Mouse (Mus musculus) heart, adult 2 months (tissue): ENCODE results near the gene Olfr328.

ENCODE experiments used
- CTCF ChIP-seq: fragments of 200-600 bp; IDR thresholded peaks from 2 replicates; pipeline ENCODE4 v1.8.1; 2022; ENCODE audit warnings: antibody characterized with exemption, mild to moderate bottlenecking, moderate library complexity
- POLR2A ChIP-seq: fragments of 200-500 bp; IDR thresholded peaks from 2 replicates; pipeline ENCODE4 v1.6.1; 2011; ENCODE audit warnings: mild to moderate bottlenecking, low read depth, low read length, control low read depth; ENCODE audit not compliant: insufficient read depth

- TF ChIP-seq CTCF, result no peak
- no peak for TF ChIP-seq POLR2A
These were observed 33.3 kb upstream of the Olfr328 start for GRCm38 (mm10) chr11:58588620-58589250.
